In genomic region chr11:62287700-62288099, GRCm38 (mm10) we compare ENCODE assay signal across 16 mouse cellular contexts.
"Had no signal": no experiment of that assay in that cellular context is flagged by ENCODE, and none has a peak within 500 bp of the region (broad histone marks: within the 10 kb centered on the region; RNA-seq: fewer than 3 reads in every experiment).

No protein-coding gene starts in this region.

- DNase-seq: retina, postnatal 1 day; right cerebral cortex, adult 18-20 months; right cerebral cortex, postnatal 14 days; right cerebral cortex, postnatal 25 days; right cerebral cortex, postnatal 4 days; spleen, adult 18-20 months; thymus, adult 18-20 months; thymus, adult 2 months; thymus, postnatal 14 days; thymus, postnatal 25 days; thymus, postnatal 36 days; thymus, postnatal 4 days had no signal

- H3K4me3 ChIP-seq: neural tube, embryonic 13.5 days; neural tube, embryonic 15.5 days; stomach, embryonic 15.5 days had no signal

- H3K4me1 ChIP-seq: stomach, embryonic 15.5 days had no signal

- H3K27me3 ChIP-seq: neural tube, embryonic 13.5 days; neural tube, embryonic 15.5 days; stomach, embryonic 15.5 days had no signal

- H3K36me3 ChIP-seq: stomach, embryonic 15.5 days had no signal

- H3K9me3 ChIP-seq: neural tube, embryonic 13.5 days; neural tube, embryonic 15.5 days; stomach, embryonic 15.5 days had no signal

- H3K27ac ChIP-seq: neural tube, embryonic 13.5 days; neural tube, embryonic 15.5 days; stomach, embryonic 15.5 days; stomach, postnatal 0 days had no signal
